Mouse (Mus musculus): Measurements from ENCODE around the gene Arhgap24. TPM values are rescaled to one million over a fixed set of nuclear protein-coding genes. Genes with fewer than 3 reads are reported as not detected.

The Arhgap24 gene
- polyA plus RNA-seq (2017; shearing (Covaris generic)): 0.32 TPM

DNA sequence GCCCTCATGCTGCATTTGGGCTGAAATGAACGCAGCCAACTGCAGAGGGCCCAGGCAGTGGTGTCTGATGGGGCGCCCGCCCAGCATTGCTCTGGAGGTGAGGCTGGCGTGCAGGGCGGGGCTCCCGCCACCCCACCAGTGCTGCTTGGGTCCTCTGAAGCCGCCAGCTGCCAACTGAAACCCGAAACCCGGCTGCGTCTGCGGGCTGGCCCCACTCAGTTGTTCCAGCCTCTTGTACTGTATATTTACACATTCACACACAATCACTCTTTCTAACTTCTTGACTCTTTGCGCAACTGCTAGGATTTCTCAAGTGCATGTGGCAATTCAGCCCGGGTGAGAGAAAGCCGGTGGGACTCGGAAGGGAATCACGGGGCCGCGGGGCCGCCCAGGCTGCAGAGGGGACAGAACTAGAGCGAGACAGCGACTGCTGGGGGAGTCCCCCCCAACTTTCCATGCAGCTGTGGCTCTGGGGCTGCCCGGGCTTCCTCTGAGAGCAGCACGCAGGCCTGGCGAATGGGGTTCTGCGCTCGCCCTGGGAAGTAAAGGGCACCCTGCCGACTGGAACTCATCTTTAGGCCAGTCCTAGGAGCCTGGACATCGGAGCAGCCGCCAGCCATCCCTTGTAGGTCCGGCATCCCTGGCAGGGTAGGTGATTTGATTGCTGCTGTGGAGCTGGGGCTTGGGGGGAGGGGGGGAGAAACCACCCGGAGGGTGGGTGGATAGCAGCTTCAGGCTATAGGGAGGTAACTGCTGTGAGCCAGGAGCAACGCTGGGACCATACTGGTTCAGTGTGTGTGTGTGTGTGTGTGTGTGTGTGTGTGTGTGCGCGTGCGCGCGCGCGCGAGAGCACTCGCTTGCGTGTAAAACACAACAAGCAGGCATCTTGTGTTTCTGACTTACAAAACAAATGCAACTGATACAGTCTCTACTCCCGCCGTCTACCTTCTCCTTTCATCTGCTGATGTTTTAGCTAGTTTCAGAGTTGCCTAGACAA, at the start of gene Arhgap24:
Arhgap24 (plus strand) TSS at position 177 of the 997 bp plus-strand sequence.

Data from naive thymus-derived CD4-positive, alpha-beta T cell, adult 5 months (primary cell).